Mouse (Mus musculus): ENCODE data around the gene Spaca7. TPM values are rescaled to one million over a fixed set of nuclear protein-coding genes. Genes with fewer than 3 reads are reported as not detected.
"Not testable (repeated sequence)": the region's sequence is repeated elsewhere in the genome, so short reads cannot be mapped to it uniquely, and the experiment has no call there.

The Spaca7 gene
- total RNA-seq (2021): not detected
- long read RNA-seq, experiment 1: 0 reads
- long read RNA-seq, experiment 2: 0 reads

DNA sequence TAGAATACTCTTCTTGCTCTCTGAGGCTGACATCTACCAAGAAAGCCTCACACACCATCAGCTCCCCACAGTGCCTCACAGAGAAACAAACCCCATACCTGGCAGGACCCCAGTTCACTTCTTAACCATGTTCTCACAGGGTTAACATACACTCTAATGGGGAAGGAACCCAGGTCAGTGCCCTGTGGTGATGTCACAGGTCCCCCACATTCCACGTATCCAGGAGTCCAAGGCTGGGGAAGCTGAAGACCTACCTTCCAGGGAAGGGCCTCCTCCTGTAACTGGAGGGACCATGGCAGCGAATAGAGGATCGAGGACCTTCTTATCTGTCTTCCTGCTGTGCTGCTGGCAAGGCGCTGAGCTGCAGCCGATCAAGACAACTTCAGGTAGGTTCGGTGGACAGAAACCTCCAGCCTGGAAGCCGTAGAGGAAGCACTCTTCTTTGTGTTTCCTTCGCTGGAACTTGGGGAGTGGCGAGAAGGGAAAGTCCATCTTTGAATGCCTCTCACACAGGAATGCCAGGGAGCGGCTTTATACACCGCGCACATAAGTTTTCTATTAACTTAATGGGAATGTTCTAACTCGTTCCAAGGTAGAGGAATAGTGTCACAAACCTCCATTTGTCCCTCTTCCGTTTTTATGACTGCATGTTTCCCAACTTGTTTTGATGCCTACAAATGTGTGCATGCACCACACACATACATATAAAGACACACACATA, at the start of gene Spaca7:
Spaca7 (plus strand) TSS at position 216 of the 721 bp plus-strand sequence.
- DNase-seq (ENCODE audit: low spot score): no peak

DNA sequence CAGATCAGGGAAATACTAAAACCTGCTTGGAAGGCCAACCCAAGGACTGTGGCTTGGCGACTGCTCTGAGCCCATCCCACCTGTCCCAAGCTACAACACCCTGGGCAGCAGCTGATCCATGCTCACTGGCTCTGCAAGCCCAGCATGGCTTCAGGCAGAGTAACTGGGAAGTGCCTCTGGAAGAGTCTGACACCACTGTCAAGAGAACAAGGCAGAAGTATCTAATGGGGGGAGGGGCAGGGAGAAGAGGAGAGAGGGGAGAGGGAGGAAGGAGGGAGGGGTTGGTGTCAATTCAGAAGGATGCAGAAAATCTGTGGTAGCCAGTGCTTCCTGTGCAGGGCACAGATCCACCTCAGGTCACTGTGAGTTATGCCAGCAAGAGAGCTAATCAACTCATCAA, 48.5 kb upstream of the Spaca7 start:
- DNase-seq (ENCODE audit: low spot score): no peak

DNA sequence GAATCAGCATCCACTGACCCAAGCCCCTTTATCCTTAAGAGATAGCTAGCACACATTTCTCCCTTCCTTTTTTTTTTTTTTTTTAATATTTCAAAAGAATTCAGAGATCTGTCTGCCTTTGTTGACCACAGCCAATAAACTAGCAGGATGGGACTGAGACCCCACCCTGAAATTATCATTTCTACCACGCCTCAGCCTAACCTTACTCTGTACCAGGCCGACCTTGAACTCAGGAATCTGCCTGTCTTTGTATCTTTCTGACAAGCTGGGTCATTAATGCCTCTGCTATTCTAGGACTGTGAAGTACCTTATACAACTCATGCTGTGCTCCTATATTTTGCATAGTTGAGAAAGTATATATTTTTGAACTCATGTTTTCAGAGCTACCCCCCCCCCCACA, 44.2 kb upstream of the Spaca7 start:
- DNase-seq (ENCODE audit: low spot score): no peak

- DNase-seq (ENCODE audit: low spot score): no peak
These were observed 37.2 kb upstream of the Spaca7 start for GRCm38 (mm10) chr8:12535617-12536016.

DNA sequence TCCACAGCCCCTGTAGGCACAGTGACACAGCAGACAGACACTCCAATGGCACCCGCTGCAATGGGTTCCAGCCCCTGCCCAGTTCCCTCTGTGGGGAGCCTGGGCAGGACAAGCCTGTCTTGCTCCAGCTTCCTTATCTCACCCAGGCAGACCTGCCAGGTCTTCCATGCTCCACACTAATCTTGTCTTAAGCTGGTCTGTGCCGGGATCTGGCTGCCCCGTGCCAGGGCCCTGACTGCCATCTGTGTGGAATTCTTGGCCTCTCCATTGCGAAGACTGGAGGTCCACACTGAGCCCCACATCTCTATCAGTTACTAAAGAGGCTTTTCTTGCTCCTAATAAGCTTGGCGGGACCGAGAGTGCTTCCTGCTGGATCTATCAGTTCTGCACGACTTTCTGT, 36.5 kb upstream of the Spaca7 start:
- DNase-seq (ENCODE audit: low spot score): no peak

GRCm38 (mm10) chr8:12545236-12545635, 27.6 kb upstream of the Spaca7 start:
- no peak for DNase-seq (ENCODE audit: low spot score)

GRCm38 (mm10) chr8:12545671-12546070, 27.2 kb upstream of the Spaca7 start:
- DNase-seq (ENCODE audit: low spot score): no peak

DNA sequence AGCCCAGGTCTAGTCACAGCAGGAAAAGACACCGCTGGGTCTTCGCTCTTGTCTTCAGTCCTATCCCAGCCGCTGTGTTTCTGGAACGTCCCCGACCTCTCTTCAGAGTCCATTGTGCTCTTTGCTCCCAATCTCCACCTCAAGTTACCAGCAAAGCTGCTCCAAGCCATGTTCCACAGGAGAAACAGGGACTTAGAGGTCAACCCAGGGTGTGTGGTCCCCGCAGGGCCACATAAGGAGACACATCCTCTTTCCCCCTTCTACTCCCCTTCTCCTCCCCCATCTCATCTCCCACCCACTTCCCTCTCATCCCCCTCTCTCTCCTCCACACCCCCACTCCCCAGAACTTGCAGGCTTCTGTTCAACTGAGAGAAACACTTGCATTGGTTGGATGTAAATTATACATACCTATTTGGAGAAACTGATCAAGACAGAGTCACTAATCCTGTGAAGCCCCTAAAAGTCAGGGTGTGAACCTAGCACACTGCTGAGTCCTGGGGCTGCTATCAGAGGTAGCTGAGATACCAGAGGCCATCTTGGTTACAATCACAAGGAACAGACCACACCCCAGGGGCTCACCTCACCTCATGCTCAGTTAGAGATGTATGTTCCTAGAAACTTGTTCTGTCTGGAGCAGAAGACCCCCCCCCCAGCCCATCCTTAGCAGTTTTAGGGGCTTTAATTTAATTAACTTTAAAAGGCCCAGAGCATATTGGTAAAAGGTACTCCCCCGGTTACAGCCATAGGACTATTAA, 25.2 kb upstream of the Spaca7 start:
- no peak for DNase-seq (ENCODE audit: low spot score)

DNA sequence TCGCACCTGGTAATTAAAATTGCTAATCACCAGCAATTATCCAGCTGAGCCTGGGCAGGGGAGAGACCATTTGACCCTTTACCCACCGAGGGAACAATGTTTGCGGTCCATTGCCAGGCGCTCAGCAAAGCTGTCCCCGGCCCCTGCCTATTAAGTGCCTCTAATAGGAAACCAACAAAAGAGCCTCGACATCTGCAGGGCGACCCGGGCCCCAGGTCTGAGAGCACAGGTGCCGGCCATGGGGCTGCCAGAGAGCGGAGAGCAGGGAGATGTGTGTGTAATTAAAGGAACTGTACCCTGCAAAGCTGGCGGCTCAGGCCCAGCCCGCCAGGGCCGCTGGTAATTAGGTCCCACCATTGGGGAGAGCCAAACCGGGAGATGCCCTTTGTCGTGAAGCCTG, 24.6 kb upstream of the Spaca7 start:
- no peak for DNase-seq (ENCODE audit: low spot score)

DNA sequence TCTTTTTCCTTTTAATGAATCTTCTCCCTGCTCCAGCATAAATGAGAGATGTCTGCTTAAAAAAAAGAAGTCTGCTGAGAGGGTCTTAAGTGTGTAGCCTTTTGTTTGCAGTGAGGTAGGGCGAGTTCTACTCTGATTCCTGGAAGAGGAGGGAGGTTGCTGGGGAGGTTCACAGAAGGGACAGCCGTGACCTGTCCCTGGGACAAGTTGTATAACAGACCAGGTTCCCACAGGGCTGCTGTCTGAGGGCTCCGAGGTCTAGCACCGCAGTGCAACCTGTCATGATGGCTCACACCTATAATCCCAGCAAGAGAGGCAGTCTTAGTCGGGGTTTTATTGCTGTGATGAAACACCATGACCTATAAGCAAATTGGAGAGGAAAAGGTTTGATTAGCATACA, 24.1 kb upstream of the Spaca7 start:
- DNase-seq (ENCODE audit: low spot score): no peak

DNA sequence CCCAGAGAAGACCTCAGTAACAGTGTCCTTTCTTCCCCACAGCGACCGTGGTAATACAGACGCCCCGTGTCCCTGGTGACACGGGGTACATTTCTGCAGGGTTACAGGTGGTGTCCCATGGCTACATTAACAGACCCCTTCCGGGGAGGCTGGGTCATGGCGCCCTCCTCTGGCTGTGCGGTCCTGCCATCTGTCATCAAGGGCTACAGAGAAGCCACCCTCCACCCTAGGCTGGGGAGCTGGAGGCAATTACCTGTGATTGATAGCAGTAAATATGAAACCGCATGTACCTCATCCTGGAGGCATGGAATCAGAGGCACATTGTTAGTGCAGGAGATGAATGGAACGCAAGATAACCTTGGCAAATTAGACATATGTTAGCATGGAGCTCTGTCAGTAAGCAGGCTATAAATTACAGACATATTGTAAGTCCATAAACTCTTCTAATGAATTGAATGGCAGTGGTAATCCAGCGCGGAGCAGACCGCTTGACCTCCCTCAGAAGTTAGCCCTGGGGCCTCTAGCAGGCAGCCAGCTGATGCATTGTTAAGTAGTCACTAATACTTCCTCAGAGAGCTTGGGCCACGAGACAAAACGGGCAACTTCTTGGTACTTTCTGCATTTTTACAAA, 17.2 kb upstream of the Spaca7 start:
- no peak for DNase-seq (ENCODE audit: low spot score)

DNA sequence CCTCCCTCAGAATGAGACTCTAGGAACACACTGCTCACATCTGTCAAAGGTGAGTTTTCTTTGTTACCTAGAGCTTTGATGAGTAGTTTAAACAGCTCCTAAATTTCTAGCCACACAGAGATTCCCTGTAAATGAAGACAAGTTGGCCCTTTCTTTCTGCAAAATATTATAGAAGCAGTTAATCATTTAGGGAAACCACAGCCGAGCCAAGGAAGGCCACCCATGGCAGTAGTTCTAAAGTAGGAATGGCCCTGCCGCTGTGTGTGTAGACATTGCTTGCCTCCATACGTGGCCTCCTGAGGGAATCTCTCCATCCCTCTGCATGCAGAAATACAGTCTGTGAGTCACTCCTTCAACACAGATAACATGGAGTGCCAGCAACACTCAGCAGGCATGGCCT, 14.0 kb upstream of the Spaca7 start:
- no peak for DNase-seq (ENCODE audit: low spot score)

- DNase-seq (ENCODE audit: low spot score): peak; percentile 39
These were observed 11.3 kb upstream of the Spaca7 start for GRCm38 (mm10) chr8:12561403-12561960.

DNA sequence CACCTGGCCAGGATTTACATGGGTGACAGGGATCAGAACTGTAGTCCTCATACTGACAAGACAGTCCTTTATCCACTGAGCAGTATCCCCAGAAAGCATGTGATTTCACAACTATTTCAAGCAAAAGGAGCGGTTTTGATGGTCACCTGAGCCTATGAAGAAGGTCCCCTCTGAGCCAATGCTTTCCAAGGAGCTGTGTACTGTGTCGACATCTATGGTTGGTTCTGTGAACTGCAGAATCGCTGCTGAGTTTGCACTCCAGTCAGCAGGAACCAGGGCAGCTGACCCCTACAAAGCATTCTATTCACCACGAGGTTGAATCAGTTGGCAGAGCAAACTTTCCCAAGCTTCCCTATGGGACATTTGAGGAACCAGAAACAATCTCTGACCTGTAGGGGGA, 8.5 kb upstream of the Spaca7 start:
- no peak for DNase-seq (ENCODE audit: low spot score)

- no peak for DNase-seq (ENCODE audit: low spot score)
These were observed 7.3 kb upstream of the Spaca7 start for GRCm38 (mm10) chr8:12565488-12565887.

- DNase-seq (ENCODE audit: low spot score): no peak
These were observed 6.3 kb upstream of the Spaca7 start for GRCm38 (mm10) chr8:12566509-12566908.

GRCm38 (mm10) chr8:12576003-12576402, 3.2 kb downstream of the Spaca7 start:
- no peak for DNase-seq (ENCODE audit: low spot score)

- no peak for DNase-seq (ENCODE audit: low spot score)
These were observed 3.9 kb downstream of the Spaca7 start for GRCm38 (mm10) chr8:12576739-12577138.

DNA sequence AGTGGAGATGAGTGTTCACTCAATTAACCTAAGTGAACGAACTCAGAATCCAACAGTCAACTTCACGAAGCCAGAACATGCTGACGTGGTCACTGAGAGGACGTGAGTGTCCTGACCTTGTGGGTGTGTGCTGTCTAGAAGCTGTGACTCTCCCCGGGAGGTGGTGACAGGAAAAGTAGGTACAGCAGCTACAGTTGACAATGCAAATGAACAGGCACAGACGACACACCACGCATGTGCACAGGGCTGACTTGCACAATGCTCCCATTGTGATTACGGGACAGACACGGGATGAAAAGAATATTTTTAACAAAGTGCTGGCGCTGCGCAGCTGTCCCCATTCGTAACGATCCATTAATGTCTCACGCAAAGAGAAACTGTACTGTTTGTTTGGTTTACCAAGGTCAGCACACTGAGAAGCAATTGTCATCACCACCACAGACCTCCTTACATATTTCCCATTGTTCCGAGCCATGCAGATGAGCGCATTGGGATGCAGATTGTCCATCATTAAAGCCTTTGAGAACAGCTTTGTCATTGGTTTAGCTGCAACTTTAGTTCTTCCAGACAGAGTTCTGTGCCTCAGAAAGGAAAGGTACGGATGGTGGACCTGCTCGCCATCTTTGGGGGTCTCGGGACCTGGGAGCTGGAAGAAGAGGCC, 6.6 kb downstream of the Spaca7 start:
- not testable (repeated sequence) for DNase-seq (ENCODE audit: low spot score)

GRCm38 (mm10) chr8:12583785-12584184, 11.0 kb downstream of the Spaca7 start:
- DNase-seq (ENCODE audit: low spot score): no peak

GRCm38 (mm10) chr8:12607223-12607622, 34.4 kb downstream of the Spaca7 start:
- DNase-seq (ENCODE audit: low spot score): peak; percentile 64

GRCm38 (mm10) chr8:12608810-12609209, 36.0 kb downstream of the Spaca7 start:
- no peak for DNase-seq (ENCODE audit: low spot score)

All from gastrocnemius, adult 18-20 months (tissue).